Mouse (Mus musculus): ENCODE measurements at regions not wholly inside any gene's neighbourhood (a gene's known extent, or its start where the extent isn't known, plus 50 kb on each side); places are given as distances from the start of the nearest gene placed in this dataset.

- no peak for DNase-seq (ENCODE audit: low spot score in 2 of 2)
Measured at GRCm38 (mm10) chr5:54741440-54741839, 743.1 kb downstream of the Stim2 start.

GRCm38 (mm10) chr5:54746973-54747372, 748.7 kb downstream of the Stim2 start:
- no peak for DNase-seq (ENCODE audit: low spot score in 2 of 2)

DNA sequence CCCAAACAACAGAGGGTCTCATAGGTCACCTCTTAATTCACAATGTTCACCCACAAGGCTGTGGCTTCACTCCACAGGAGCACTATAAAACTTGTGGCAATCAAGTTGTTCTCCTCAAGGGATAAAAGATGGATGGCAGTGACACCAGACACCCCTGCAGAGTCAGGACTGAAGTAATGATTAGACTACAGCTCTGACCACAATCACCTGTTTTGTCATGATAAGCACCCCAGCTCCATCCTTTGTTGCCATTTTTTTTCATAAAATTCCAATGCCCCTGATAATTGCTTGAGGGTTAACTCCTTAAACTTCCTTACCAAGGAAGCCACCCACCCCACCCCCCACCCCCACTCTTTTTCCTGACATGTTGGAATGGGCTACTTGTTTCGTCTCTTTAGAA, 755.1 kb downstream of the Stim2 start:
- no peak for DNase-seq (ENCODE audit: low spot score in 2 of 2)

- no peak for DNase-seq (ENCODE audit: low spot score in 2 of 2)
Measured at GRCm38 (mm10) chr5:54759657-54760056, 761.4 kb downstream of the Stim2 start.

DNA sequence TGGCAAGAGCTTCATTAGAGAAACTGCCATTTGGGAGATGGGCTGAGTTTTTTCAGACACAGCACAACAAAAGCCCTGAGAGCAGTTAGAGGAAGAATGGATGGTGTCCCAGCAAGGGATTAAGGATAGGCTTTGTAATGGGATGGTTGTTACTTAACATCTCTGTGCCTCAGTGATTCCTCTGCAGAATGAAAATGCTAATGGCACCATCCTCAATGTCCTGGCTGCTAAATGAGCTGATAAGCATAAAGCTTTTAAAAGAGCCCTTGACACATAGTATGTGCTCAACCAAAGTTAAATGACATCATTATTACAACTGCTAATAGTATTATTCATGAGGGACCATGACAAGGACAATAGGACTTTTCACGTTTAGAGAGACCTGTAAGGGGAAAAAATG, 764.7 kb downstream of the Stim2 start:
- no peak for DNase-seq (ENCODE audit: low spot score in 2 of 2)

- peak; percentile 80 to 84 for DNase-seq (ENCODE audit: low spot score in 2 of 2)
Measured at GRCm38 (mm10) chr5:54796953-54797450, 798.7 kb downstream of the Stim2 start.

DNA sequence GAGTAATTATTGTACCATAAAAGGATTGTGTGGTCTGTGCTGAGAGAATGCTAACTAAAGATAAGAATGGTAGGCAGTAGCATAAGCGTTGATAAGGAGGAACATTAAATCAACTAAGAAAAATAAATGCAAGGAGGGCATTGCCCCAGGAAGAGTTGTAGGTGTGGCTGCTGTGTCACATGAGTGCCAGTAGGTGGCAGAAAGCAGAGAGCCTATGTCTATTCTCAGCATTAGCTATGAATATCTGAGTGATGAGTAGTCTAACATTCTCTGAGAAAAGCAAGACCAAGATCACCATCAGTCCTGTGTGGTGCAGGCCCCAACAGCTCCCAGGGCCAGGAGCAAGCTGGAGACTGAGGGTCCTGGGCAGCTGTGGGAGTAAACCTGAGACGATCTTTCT, 828.8 kb downstream of the Stim2 start:
- no peak for DNase-seq (ENCODE audit: low spot score in 2 of 2)
